Mouse (Mus musculus) bone marrow, adult 2 months (tissue): Measurements from ENCODE around the gene Tmem140. TPM values are rescaled to one million over a fixed set of nuclear protein-coding genes. Genes with fewer than 3 reads are reported as not detected.

ENCODE experiments used
- H3K27ac ChIP-seq: fragments of 200-500 bp; 2 replicates; pipeline ENCODE4 v1.5.1; 2012; ENCODE audit warnings: low read depth, mild to moderate bottlenecking, control low read depth, inconsistent platforms, low read length; ENCODE audit not compliant: control insufficient read depth, poor library complexity, insufficient read depth
- H3K4me1 ChIP-seq: fragments of 200-500 bp; 2 replicates; pipeline ENCODE4 v1.6.1; 2011; ENCODE audit warnings: low read length; ENCODE audit not compliant: control insufficient read depth, insufficient read depth
- H3K4me3 ChIP-seq: fragments of 200-500 bp; replicated peaks from 2 replicates; pipeline ENCODE3; 2011; ENCODE audit warnings: mild to moderate bottlenecking, low read depth, low read length, control low read depth; ENCODE audit not compliant: control insufficient read depth
- CTCF ChIP-seq: fragments of 200-500 bp; IDR thresholded peaks from 2 replicates; pipeline ENCODE4 v1.5.1; 2011; ENCODE audit warnings: low read length, control low read depth; ENCODE audit not compliant: control insufficient read depth, insufficient read depth
- POLR2A ChIP-seq: fragments of 200-500 bp; IDR thresholded peaks from 2 replicates; pipeline ENCODE4 v1.6.1; 2011; ENCODE audit warnings: low read depth, mild to moderate bottlenecking, control low read depth, low read length, borderline replicate concordance; ENCODE audit not compliant: control insufficient read depth
- WGBS: fragments of 180-500 bp; shearing (Covaris S2); methylation state at CpG from one replicate; pipeline ENCODE4 v1.1.7; 2018; 5-methylcytosine and 5-hydroxymethylcytosine counted together
- polyA plus RNA-seq: library from polyadenylated mRNA; stranded (reverse); fragments of >200 nt; gene quantifications from 2 replicates; pipeline ENCODE4 v1.2.4, GENCODE M21; 2011; ENCODE audit warnings: low replicate concordance; ENCODE audit not compliant: missing spikeins, insufficient read depth, insufficient read length

The Tmem140 gene
- polyA plus RNA-seq, 1 experiment, result 16.5 TPM

DNA sequence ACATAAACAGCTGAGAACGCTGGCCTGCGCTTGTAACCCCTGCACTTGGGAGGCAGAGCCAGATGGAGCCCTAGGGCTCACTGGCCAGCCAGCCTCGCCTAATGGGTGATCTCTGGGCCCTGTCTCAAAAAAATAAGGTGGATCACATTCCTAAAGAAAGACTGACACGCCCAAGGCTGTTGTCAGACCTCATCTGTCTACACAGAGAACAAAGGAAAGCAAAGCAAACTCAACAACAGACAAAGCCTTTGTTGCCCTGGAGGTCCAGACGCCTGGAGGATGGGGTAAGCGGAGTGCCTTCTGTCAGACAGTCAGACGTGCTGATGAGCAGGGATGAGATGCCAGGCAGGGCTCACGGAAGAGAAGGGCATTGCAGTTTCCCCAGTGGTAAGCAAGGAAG is 3.8 kb downstream of the Tmem140 start:
- peaks cover 16% of the 10 kb centered on the region for H3K4me1 ChIP-seq

DNA sequence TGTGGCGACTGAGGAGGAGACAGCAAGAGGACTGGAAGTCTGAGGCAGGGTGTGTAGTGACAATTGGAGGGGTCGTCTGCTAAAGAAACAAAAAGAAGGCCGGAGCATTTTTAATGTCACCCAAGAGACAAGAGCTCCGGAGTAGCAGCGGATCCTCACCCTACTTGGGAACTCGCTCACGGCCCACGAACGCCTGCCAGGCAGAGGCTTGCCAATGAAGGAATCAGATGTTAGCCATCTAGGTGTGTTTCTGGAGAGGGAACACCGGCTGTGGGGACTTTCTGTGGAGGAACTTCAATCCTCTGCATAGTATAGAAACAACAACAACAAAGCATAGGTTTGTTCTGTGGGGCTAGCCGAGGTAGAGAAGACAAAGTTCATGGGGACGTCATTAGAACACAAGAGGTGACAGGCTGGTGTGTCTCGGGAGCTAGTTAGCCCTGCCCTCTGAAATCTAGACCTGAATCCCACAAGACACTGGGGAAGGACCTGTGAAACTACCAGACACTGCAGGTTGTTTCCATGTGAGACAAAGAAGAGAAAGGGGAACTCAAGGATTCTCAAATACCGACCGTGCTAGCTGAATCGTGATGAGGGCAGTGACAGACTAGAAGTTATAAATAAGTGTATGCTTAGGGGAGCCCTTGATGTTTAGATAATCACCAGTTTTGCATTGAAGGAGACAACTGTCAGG is 4.5 kb downstream of the Tmem140 start:
- TF ChIP-seq CTCF (no peak), POLR2A (no peak)
- Histone ChIP-seq H3K4me1 (peaks cover 16% of the 10 kb centered on the region), H3K27ac (no peak overlapping the region), H3K4me3 (no peak overlapping the region)
- WGBS, result 64% methylated on average over 16 of the region's 16 CpGs

More for the DNA sequence above, 3.8 kb downstream of the Tmem140 start:
- H3K27ac ChIP-seq, result peak overlapping the region; percentile 1; the same call in 1 of the 2 replicates
- 81% methylated on average over 8 of the region's 8 CpGs for WGBS
- TF ChIP-seq CTCF, result no peak
- TF ChIP-seq POLR2A, result no peak
- H3K4me3 ChIP-seq, result no peak overlapping the region

DNA sequence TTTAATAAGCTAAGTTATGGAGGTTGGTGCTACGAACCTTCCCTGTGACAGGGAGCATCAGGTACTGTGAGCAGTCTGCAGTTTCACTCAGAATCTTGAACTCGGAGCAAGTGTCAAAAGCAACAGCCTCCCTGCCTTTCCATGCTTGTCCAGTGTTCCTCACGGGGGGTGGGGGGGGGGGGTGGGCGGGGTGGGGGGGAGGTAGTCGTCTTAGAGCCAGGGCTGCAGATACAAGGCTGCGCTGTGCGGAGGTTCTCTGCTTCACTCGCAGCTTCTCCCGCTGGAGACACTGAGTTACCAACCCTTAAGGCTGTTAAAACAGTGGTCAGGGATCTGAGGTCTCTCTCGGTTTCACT is 5.0 kb downstream of the Tmem140 start:
- Histone ChIP-seq H3K4me1 (peaks cover 16% of the 10 kb centered on the region), H3K27ac (no peak overlapping the region), H3K4me3 (no peak overlapping the region)
- 56% methylated on average over 10 of the region's 10 CpGs for WGBS
- TF ChIP-seq CTCF, result no peak
- TF ChIP-seq POLR2A, result no peak

- Histone ChIP-seq H3K4me3 (no peak overlapping the region), H3K4me1 (peaks cover 16% of the 10 kb centered on the region), H3K27ac (peak overlapping the region; percentile 40)
- WGBS, result 64% methylated on average over 20 of the region's 20 CpGs
- no peak for TF ChIP-seq POLR2A
- TF ChIP-seq CTCF, result no peak
These were observed 5.7 kb downstream of the Tmem140 start for GRCm38 (mm10) chr6:34868507-34869217.

DNA sequence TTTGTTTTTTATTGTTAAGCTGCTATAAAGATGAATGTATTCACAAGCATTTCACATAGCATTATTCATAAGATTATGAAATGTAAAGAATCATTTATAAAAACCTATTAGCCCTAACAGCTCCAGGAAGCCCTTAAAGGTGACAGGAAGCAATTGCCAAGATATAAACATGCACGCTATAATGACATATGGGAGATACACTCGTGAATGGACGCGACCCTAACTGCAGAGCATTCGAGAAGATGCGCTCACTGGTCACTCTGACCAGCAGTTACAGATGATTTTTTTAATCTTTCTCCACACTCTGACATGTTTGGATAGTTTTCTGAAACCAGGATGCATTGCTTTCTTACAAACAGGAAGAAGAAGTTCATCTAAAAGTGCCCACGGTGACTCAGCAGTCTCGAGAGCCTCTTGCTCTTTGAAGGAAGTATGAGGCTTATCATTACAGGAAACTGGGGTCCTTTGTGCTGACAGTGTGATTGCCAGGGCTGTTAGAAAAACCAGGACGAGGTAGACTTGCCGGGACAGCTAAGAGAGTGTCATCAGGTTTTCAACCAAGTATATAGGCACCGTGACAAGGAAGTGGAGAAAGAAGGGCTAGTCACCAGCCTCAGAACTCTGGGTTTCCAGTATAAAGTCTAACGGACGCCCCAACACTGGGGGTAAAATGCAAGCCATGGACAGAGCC is 6.4 kb downstream of the Tmem140 start:
- TF ChIP-seq CTCF (no peak), POLR2A (no peak)
- H3K4me3 ChIP-seq, result peak overlapping the region; percentile 49
- 7% methylated on average over 13 of the region's 13 CpGs for WGBS

DNA sequence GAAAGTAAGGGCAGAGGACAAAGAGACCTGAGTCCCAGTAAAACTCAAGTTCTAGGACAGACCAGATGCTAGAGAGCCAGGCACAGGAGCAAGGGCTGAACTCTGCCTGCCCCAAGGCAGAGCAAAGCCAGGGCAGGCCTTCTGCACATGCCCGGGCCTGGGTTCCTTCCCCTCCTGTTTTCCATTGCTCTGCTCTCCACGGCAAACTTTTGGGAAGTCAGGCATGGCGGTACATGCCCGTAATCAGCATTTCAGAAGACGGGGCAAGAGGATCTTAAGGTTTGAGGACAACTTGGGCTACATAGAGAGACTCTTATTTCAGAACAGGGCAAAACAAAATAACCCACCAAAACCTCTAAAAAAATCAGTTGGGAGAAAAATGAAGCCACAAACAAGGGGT is 7.2 kb downstream of the Tmem140 start:
- 44% methylated on average over 5 of the region's 5 CpGs for WGBS
- Histone ChIP-seq H3K27ac (peak overlapping the region; percentile 42), H3K4me1 (peaks cover 21% of the 10 kb centered on the region), H3K4me3 (no peak overlapping the region)
- no peak for TF ChIP-seq CTCF
- TF ChIP-seq POLR2A, result no peak; the same call in 1 of the 2 replicates

More for the DNA sequence above, 6.4 kb downstream of the Tmem140 start:
- Histone ChIP-seq H3K4me1 (peaks cover 16% of the 10 kb centered on the region), H3K27ac (peak overlapping the region; percentile 42)

GRCm38 (mm10) chr6:34870724-34871123 is 7.8 kb downstream of the Tmem140 start:
- no peak for TF ChIP-seq CTCF
- TF ChIP-seq POLR2A, result no peak
- 81% methylated on average over 5 of the region's 5 CpGs for WGBS
- H3K27ac ChIP-seq, result no peak overlapping the region
- peaks cover 21% of the 10 kb centered on the region for H3K4me1 ChIP-seq
- no peak overlapping the region for H3K4me3 ChIP-seq

GRCm38 (mm10) chr6:34871929-34872328 is 9.0 kb downstream of the Tmem140 start:
- TF ChIP-seq CTCF (no peak), POLR2A (no peak)
- 72% methylated on average over 7 of the region's 7 CpGs for WGBS
- Histone ChIP-seq H3K27ac (no peak overlapping the region), H3K4me3 (no peak overlapping the region), H3K4me1 (peaks cover 20% of the 10 kb centered on the region)

- peaks cover 19% of the 10 kb centered on the region for H3K4me1 ChIP-seq
- no peak for TF ChIP-seq POLR2A
- no peak for TF ChIP-seq CTCF
- WGBS, result 80% methylated on average over 10 of the region's 10 CpGs
- no peak overlapping the region for H3K27ac ChIP-seq
- no peak overlapping the region for H3K4me3 ChIP-seq
These were observed 9.9 kb downstream of the Tmem140 start for GRCm38 (mm10) chr6:34872871-34873270.
